20 mouse cellular contexts compared by ENCODE assay signal in the genomic region with DNA sequence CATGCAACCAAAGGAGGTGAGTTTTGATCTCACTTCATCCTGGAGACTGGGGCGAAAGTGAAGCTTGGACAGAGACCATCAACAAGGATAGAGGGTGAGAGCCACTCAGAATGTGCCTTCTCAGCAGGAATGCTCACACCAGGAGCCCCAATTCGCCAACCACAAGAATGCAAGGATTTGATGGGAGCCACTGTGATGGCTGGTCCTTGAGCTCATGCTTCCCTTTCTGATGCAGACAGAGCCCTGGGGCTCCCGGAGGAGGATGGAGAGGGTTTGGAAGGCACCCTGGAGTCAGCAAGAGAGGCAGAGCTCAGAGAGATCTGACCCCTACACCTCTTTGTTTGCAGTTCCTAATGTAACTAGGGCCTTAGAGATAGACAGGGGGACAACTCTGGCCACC. TPM values are rescaled to one million over a fixed set of nuclear protein-coding genes. Genes with fewer than 3 reads are reported as not detected.
DNase-seq lines count a peak whose midpoint lies in the region; ATAC-seq and TF ChIP-seq lines count a peak whose summit lies in the region.
"Had no signal": no experiment of that assay in that cellular context is flagged by ENCODE, and none has a peak within 500 bp of the region (broad histone marks: within the 10 kb centered on the region; RNA-seq: fewer than 3 reads in every experiment).

No protein-coding gene starts in this region.

- no peak for TF ChIP-seq CTCF in liver, postnatal 0 days (IDR thresholded peaks at IDR 0.05; ENCODE audit: low read depth)

- peaks cover 62% of the 10 kb centered on the region for H3K4me1 ChIP-seq in heart, embryonic 10.5 days
- H3K4me1 ChIP-seq in liver, embryonic 13.5 days (replicated peaks), result peaks cover 61% of the 10 kb centered on the region
- H3K4me1 ChIP-seq in liver, postnatal 0 days (ENCODE audit: insufficient read depth), result peaks cover 16% of the 10 kb centered on the region

- TF ChIP-seq EP300 in liver, postnatal 0 days (IDR thresholded peaks at IDR 0.05; ENCODE audit: low read depth), result no peak

- no peak for ATAC-seq in liver, embryonic 13.5 days (ENCODE audit: low read depth)
- no peak for ATAC-seq in liver, postnatal 0 days

- peak overlapping the region; percentile 83 for H3K27ac ChIP-seq in heart, embryonic 10.5 days
- peak overlapping the region; percentile 4; the same call in 1 of the 2 replicates for H3K27ac ChIP-seq in liver, embryonic 13.5 days
- H3K27ac ChIP-seq in liver, postnatal 0 days (ENCODE audit: low read depth), result no peak overlapping the region
- H3K27ac ChIP-seq: gastrocnemius, adult 2 months; limb, embryonic 13.5 days had no signal

- H3K9me3 ChIP-seq in heart, embryonic 10.5 days, result no peaks in the 10 kb centered on the region
- H3K9me3 ChIP-seq in liver, embryonic 13.5 days (replicated peaks), result no peaks in the 10 kb centered on the region
- no peaks in the 10 kb centered on the region for H3K9me3 ChIP-seq in liver, postnatal 0 days (ENCODE audit: low read length)
- H3K9me3 ChIP-seq: limb, embryonic 13.5 days; liver, embryonic 15.5 days had no signal

- no peak for DNase-seq in heart, embryonic 10.5 days (ENCODE audit: low spot score)
- no peak for DNase-seq in heart, adult 8-10 months (ENCODE audit: low spot score)
- no peak for DNase-seq in liver, embryonic 13.5 days
- no peak for DNase-seq in liver, postnatal 0 days
- DNase-seq in 3T3-L1 (ENCODE audit: low read depth, low spot score) (peak; percentile 39), ZHBTc4 (ENCODE audit: low read depth, low spot score) (peak; percentile 66)
- no peak for DNase-seq in urinary bladder, postnatal 4 days (ENCODE audit: low spot score in 2 of 2)
- no peak for DNase-seq in neural tube, embryonic 10.5 days (ENCODE audit: extremely low spot score, low spot score)
- DNase-seq: adrenal gland, adult 8-10 months; cerebellum, adult 8-10 months; gastrocnemius, adult 2 months; heart, postnatal 36 days; kidney, adult 18-20 months; right cerebral cortex, postnatal 14 days; spleen, adult 18-20 months; thymus, adult 18-20 months had no signal

- H3K4me2 ChIP-seq in liver, embryonic 13.5 days, result no peak overlapping the region
- no peak overlapping the region for H3K4me2 ChIP-seq in liver, postnatal 0 days (ENCODE audit: low read depth, low read length)
- H3K4me2 ChIP-seq: limb, embryonic 13.5 days; liver, embryonic 15.5 days had no signal

- H3K9ac ChIP-seq in liver, embryonic 13.5 days, result no peak overlapping the region
- H3K9ac ChIP-seq in liver, postnatal 0 days (replicated peaks), result no peak overlapping the region
- H3K9ac ChIP-seq: limb, embryonic 13.5 days; liver, embryonic 15.5 days had no signal

- no peaks in the 10 kb centered on the region for H3K36me3 ChIP-seq in heart, embryonic 10.5 days
- H3K36me3 ChIP-seq in liver, embryonic 13.5 days, result no peaks in the 10 kb centered on the region
- no peaks in the 10 kb centered on the region for H3K36me3 ChIP-seq in liver, postnatal 0 days (replicated peaks; ENCODE audit: insufficient read depth, low read length)
- H3K36me3 ChIP-seq: limb, embryonic 13.5 days; liver, embryonic 15.5 days had no signal

- 48% methylated on average over 3 of the region's 3 CpGs for WGBS in heart, embryonic 10.5 days
- WGBS in liver, embryonic 13.5 days (ENCODE audit: insufficient replicate concordance), result 53% methylated on average over 3 of the region's 3 CpGs
- WGBS in liver, postnatal 0 days (ENCODE audit: insufficient replicate concordance), result 57% methylated on average over 3 of the region's 3 CpGs

- no peaks in the 10 kb centered on the region for H3K27me3 ChIP-seq in heart, embryonic 10.5 days (ENCODE audit: insufficient read depth, poor library complexity, severe bottlenecking)
- H3K27me3 ChIP-seq in liver, embryonic 13.5 days, result no peaks in the 10 kb centered on the region
- H3K27me3 ChIP-seq in liver, postnatal 0 days (ENCODE audit: insufficient read depth, low read length), result no peaks in the 10 kb centered on the region
- H3K27me3 ChIP-seq: CH12.LX; limb, embryonic 13.5 days; liver, embryonic 15.5 days had no signal

- no peak overlapping the region for H3K4me3 ChIP-seq in heart, embryonic 10.5 days
- no peak overlapping the region for H3K4me3 ChIP-seq in liver, embryonic 13.5 days (replicated peaks)
- no peak overlapping the region for H3K4me3 ChIP-seq in liver, postnatal 0 days (ENCODE audit: low read depth, low read length)
- H3K4me3 ChIP-seq: erythroblast, embryonic 14.5 days; gastrocnemius, adult 2 months; limb, embryonic 13.5 days; liver, embryonic 15.5 days had no signal

RNA-seq across cellular contexts. Expression of gene Irs2, which starts 36.3 kb away (rescaled TPM):
- 4.5 and 6.2 TPM in 2 replicates for polyA plus RNA-seq in heart, embryonic 10.5 days (2016; fragmentation: Nextera tagmentation; extraction: Ambion mirVana)
- 10 to 100 TPM in 1 of 4 experiments, 1 to 10 TPM in 3; 4.7 to 13.0 (median 6.8) TPM for total RNA-seq in heart, adult 8-10 months (2022)
- 2.9 and 3.4 TPM in 2 replicates for polyA plus RNA-seq in liver, embryonic 13.5 days (2015; fragmentation: Nextera tagmentation; extraction: Ambion mirVana)
- 4.4 and 5.7 TPM in 2 replicates for polyA plus RNA-seq in liver, postnatal 0 days (2015; fragmentation: Nextera tagmentation; extraction: Ambion mirVana)

Comparison
In these comparisons a context has a peak if more than half of its experiments do, and no peak if none do; other contexts are left out.
1. DNase-seq: peak in 3T3-L1 (single experiment) and ZHBTc4 (single experiment); none in heart, embryonic 10.5 days (single experiment), heart, adult 8-10 months (single experiment), liver, embryonic 13.5 days (single experiment), liver, postnatal 0 days (single experiment), urinary bladder, postnatal 4 days (0 of 2) and neural tube, embryonic 10.5 days (single experiment).